Mouse (Mus musculus): ENCODE measurements around the gene 4921509C19Rik. TPM values are rescaled to one million over a fixed set of nuclear protein-coding genes. Genes with fewer than 3 reads are reported as not detected.

Gene 4921509C19Rik
- total and polyA plus RNA-seq, 3 experiments: not detected

- Histone ChIP-seq H3K36me3 (ENCODE audit: control insufficient read depth in 1 of 2, insufficient read depth in 2 of 2, low read length in 2 of 2) (peaks cover 0 to 3% of the 10 kb centered on the region in 2 experiments; a peak in 2 of 4 replicates), H3K4me3 (ENCODE audit: control insufficient read depth in 1 of 2, insufficient read depth in 1 of 2, low read depth in 2 of 2, low read length in 2 of 2) (no peak overlapping the region), H3K4me1 (ENCODE audit: control insufficient read depth in 1 of 2, insufficient read depth in 2 of 2, low read length in 2 of 2) (no peaks in the 10 kb centered on the region), H3K79me2 (ENCODE audit: control insufficient read depth, insufficient read depth, low read length, poor library complexity) (no peaks in the 10 kb centered on the region), H3K9ac (ENCODE audit: control insufficient read depth, low read depth, low read length, poor library complexity, severe bottlenecking) (no peak overlapping the region), H3K27ac (ENCODE audit: control insufficient read depth, low read depth, low read length) (no peak overlapping the region), H3K9me3 (replicated peaks; ENCODE audit: insufficient read depth, low read length) (no peaks in the 10 kb centered on the region), H3K27me3 (ENCODE audit: control insufficient read depth in 1 of 2, insufficient read depth in 2 of 2, low read length in 2 of 2) (no peaks in the 10 kb centered on the region)
- DNase-seq (ENCODE audit: low read depth, low spot score): no peak
- TF ChIP-seq ZKSCAN1 (IDR thresholded peaks at IDR 0.05; ENCODE audit: low read depth, low read length): no peak
- TF ChIP-seq CTCF (IDR thresholded peaks at IDR 0.05 in 2 of 3, conservative IDR thresholded peaks at IDR 0.05 in 1 of 3; ENCODE audit: control insufficient read depth in 1 of 3, insufficient read depth in 1 of 3, low read depth in 2 of 3, low read length in 3 of 3, poor library complexity in 1 of 3, severe bottlenecking in 1 of 3): no peak
- TF ChIP-seq KAT2A (conservative IDR thresholded peaks at IDR 0.05; ENCODE audit: low read depth, low read length): no peak
- no peak for TF ChIP-seq GABPA (IDR thresholded peaks at IDR 0.05; ENCODE audit: low read depth, low read length)
These were observed 37.8 kb upstream of the 4921509C19Rik start for GRCm38 (mm10) chr2:151513525-151514285.

DNA sequence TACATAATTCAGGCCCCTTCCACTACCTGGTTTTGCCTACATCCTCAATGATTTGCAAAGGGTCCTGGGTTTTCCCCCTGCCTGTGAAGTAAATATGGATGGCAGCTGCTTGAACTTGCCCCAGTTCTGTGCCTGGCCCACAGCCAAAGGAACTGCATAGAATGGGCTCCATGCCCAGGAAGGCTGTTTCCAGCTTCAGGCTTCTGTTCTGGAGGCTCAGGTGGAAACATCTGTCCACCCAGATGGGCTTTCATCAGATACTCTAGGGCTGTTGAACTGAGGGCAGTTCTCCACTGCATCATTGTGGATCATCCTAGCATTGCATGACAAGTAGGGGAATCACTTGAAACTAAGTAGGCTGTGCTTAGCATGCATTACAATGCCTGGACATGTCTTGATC lies 36.2 kb upstream of the 4921509C19Rik start:
- Histone ChIP-seq H3K27me3 (ENCODE audit: control insufficient read depth in 1 of 2, insufficient read depth in 2 of 2, low read length in 2 of 2) (no peaks in the 10 kb centered on the region), H3K36me3 (ENCODE audit: control insufficient read depth in 1 of 2, insufficient read depth in 2 of 2, low read length in 2 of 2) (peaks cover 0 to 8% of the 10 kb centered on the region in 2 experiments; a peak in 2 of 4 replicates), H3K9me3 (replicated peaks; ENCODE audit: insufficient read depth, low read length) (no peaks in the 10 kb centered on the region), H3K4me1 (ENCODE audit: control insufficient read depth in 1 of 2, insufficient read depth in 2 of 2, low read length in 2 of 2) (no peaks in the 10 kb centered on the region), H3K27ac (ENCODE audit: control insufficient read depth, low read depth, low read length) (no peak overlapping the region), H3K9ac (ENCODE audit: control insufficient read depth, low read depth, low read length, poor library complexity, severe bottlenecking) (no peak overlapping the region), H3K4me3 (ENCODE audit: control insufficient read depth in 1 of 2, insufficient read depth in 1 of 2, low read depth in 2 of 2, low read length in 2 of 2) (no peak overlapping the region), H3K79me2 (ENCODE audit: control insufficient read depth, insufficient read depth, low read length, poor library complexity) (no peaks in the 10 kb centered on the region)
- TF ChIP-seq ETS1 (IDR thresholded peaks at IDR 0.05; ENCODE audit: low read depth, low read length) (no peak), POLR2AphosphoS2 (IDR thresholded peaks at IDR 0.05; ENCODE audit: low read length) (no peak), CHD1 (IDR thresholded peaks at IDR 0.05; ENCODE audit: low read depth, low read length) (no peak), MAZ (IDR thresholded peaks at IDR 0.05; ENCODE audit: low read depth, low read length) (no peak), MAFK (IDR thresholded peaks at IDR 0.05; ENCODE audit: borderline replicate concordance, low read depth, low read length) (no peak), SMC3 (IDR thresholded peaks at IDR 0.05; ENCODE audit: low read depth, low read length) (no peak), NRF1 (IDR thresholded peaks at IDR 0.05; ENCODE audit: insufficient read depth, low read depth, low read length, poor library complexity, severe bottlenecking) (no peak), MEF2A (IDR thresholded peaks at IDR 0.05; ENCODE audit: extremely low read depth, insufficient replicate concordance, low read depth, low read length, poor library complexity, severe bottlenecking) (no peak), BHLHE40 (IDR thresholded peaks at IDR 0.05; ENCODE audit: borderline replicate concordance, low read depth, low read length) (no peak), MXI1 (IDR thresholded peaks at IDR 0.05; ENCODE audit: low read depth, low read length) (no peak), GABPA (IDR thresholded peaks at IDR 0.05; ENCODE audit: low read depth, low read length) (no peak), JUND (IDR thresholded peaks at IDR 0.05; ENCODE audit: low read depth, low read length) (no peak), ELF1 (IDR thresholded peaks at IDR 0.05; ENCODE audit: low read depth, low read length) (no peak), RCOR1 (IDR thresholded peaks at IDR 0.05; ENCODE audit: low read depth, low read length) (no peak)
- DNase-seq (ENCODE audit: low read depth, low spot score): peak; percentile 41

Measured in MEL (cell line).